Mouse (Mus musculus): ENCODE measurements around the gene Fam222a.

The Fam222a gene

GRCm38 (mm10) chr5:114605981-114606380, 38.2 kb downstream of the Fam222a start:
- in situ Hi-C loops (cut with MboI, MseI): no loop called here

GRCm38 (mm10) chr5:114607651-114608050, 39.8 kb downstream of the Fam222a start:
- in situ Hi-C loops (cut with MboI, MseI): no loop called here

- in situ Hi-C loops (cut with MboI, MseI): no loop called here
Observed at GRCm38 (mm10) chr5:114608516-114608915, 40.7 kb downstream of the Fam222a start.

GRCm38 (mm10) chr5:114611256-114611655, 43.4 kb downstream of the Fam222a start:
- in situ Hi-C loops (cut with MboI, MseI): no loop called here

DNA sequence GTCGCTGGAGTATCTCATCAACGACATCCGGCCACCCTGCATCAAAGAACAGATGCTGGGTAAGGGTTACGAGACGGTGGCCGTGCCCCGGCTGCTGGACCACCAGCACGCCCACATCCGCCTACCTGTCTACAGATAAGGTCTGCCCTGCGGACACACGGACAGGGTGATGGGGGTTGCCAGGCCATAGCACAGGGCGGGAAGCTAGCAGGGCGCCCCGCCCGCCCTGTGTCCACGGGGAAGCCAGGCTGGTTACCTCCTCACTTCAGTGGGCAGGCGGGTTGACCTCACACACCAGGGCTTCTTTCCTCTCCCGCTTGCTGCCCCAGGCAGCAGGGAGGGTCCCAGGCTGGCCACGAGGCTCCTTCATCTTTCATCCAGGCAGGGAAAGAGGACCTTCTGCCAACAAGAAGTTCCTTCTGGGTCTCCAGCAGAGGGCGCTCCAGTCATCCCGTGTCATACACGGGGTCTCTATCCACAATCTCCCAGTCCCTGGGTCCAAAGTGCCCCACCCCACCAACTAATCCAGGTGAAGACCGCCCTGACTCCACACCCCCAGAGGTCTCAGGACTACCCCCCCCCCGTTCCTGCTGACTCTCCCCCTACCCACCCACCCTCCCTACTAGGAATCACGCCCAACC, 44.3 kb downstream of the Fam222a start:
- in situ Hi-C loops (cut with MboI, MseI): no loop called here

DNA sequence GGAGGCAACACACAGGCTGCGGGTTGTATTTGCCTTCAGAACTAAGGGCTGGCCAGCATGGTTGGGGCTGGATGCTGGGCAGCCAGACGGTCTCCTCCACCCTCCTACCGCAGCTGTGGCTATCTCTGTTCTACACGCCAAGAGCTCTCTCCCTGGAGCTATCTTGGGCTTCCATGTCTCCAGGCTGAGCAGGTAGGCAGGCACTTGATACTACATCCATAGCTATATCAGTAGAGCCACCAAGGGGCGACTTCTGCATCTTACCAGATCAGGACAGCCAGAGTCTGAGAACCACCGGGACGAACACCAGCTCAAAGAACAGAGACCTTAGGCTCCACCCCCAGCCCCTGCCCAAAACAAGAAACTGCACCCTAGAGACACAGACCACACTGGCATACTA, 47.0 kb downstream of the Fam222a start:
- in situ Hi-C loops (cut with MboI, MseI): no loop called here

DNA sequence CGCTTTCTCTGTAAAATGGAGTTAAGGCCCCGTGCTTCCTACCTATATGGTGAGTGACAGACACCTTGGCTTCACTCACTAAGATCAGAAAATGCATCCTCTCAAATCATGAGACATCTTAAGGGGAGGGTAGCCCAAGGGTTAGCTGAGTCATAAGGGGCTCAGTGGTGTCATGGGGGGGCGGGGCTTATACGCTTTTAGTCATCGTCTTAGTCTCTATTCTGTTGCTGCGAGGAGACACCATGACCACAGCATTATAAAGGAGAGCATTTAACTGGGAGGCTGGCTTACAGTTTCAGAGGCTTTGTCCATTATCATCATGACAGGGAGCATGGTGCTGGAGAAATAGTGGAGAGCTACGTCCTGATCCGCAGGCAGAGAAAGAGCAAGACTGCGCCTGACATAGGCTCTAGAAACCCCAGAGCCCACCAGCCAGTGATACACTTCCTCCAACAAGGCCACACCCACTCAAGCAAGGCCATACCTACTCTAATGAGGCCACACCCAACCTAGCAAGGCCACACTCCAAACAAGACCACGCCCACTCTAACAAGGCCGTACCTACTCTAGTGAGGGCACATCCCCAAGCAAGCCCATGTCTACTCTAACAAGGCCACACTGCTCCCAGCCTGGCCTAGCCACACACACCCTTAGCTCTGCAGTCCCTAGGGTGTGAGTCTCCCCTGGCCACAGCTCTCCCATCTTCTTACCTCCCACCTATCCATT, 48.7 kb downstream of the Fam222a start:
- in situ Hi-C loops (cut with MboI, MseI): no loop called here

GRCm38 (mm10) chr5:114617809-114618208, 50.0 kb downstream of the Fam222a start:
- in situ Hi-C loops (cut with MboI, MseI): no loop called here

- in situ Hi-C loops (cut with MboI, MseI): no loop called here
Observed at GRCm38 (mm10) chr5:114618851-114619250, 51.0 kb downstream of the Fam222a start.

DNA sequence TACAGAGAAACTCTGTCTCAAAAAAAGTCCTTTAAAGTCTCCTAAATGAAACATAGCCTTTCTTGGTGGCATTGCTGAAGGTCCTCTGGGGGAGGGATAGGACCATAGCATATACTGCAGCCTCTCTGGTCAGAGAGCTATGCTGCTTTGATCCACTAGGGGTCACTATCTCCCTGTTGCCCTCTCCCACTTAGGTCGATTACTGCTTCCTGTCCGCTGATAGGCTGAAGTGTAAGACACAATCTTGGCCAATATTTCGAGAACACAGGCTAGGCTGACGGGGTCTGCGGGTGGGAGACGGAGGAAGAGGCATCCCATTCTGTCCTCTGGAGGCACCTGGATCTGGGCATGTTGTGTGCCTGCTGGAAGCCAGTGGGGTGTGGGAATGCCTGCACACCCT, 52.5 kb downstream of the Fam222a start:
- in situ Hi-C loops (cut with MboI, MseI): no loop called here

DNA sequence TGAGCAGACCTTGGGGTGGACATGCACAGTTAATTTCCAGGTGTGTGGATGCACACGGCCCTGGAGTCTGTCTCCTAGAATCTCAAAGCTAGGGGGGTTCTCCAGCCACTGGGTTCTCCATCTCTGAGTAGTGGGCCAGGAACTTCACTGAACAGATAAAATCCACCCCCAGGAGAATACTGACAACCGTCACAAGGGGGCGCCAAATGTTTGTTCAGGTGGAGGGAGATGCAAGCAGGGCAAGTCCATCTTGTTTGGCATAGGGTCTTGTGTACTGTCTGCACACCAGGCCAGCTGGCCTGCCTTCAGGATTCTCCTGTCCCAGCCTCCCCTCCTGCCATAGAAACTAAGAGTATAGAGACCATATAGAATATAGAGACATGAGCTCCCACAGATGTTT, 57.8 kb downstream of the Fam222a start:
- in situ Hi-C loops (cut with MboI, MseI): no loop called here

- in situ Hi-C loops (cut with MboI, MseI): no loop called here
Observed at GRCm38 (mm10) chr5:114631336-114631735, 63.5 kb downstream of the Fam222a start.

DNA sequence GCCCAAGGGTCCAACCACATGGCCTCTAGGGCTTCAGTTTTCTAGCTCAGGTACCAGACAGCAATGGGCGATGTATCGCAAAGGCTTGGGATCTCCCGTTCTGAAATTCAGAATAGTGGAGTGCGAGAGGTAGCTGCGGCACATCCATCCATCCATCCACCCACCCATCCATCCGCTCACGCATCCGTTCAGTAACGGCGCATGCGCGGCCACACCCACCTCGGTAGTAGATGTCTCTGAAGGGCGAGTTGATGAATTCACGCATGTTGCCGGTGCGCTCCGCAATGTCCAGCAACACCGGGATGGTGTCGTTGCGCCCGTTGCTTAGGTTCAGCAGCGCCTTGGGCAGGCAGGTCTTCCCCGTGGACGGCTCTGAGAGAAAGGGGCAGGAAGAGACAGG, 68.3 kb downstream of the Fam222a start:
- in situ Hi-C loops (cut with MboI, MseI): no loop called here

GRCm38 (mm10) chr5:114638769-114639644, 71.2 kb downstream of the Fam222a start:
- in situ Hi-C loops (cut with MboI, MseI): no loop called here

DNA sequence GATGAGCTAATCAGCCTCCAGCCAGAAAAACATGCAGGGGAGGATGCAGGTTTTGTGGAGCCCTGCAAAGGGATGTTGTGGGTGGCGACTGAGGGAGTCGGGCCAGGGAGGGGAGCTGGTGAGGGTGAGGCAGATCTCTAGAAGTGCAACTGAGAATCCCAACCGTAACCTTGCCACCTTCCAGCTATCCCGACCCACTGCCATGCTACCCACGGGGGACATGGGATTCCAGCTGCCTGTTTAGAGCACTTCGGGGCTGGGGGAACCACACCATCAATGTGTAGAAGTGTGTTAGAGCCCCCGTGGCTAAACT, 71.8 kb downstream of the Fam222a start:
- in situ Hi-C loops (cut with MboI, MseI): no loop called here

GRCm38 (mm10) chr5:114640809-114641208, 73.0 kb downstream of the Fam222a start:
- in situ Hi-C loops (cut with MboI, MseI): no loop called here

DNA sequence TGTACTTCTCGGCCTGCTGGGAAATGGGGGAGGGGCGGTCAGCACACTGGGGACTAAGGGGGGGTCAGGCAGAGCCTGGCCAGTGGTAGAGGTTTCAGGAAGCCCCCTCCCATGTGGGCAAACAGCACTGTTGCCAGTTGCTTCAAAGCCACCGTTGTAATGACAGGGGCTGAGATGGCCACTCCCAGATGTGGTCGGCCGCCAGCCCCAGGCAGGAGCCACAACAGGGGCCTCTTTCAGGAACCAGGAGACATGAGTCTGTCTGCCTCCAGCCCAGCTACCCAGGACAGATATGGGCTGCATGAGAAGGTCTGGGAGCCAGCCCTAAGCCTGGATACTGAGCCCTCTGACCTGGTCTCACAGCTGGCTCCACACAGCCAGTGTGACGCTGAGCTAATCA, 77.1 kb downstream of the Fam222a start:
- in situ Hi-C loops (cut with MboI, MseI): no loop called here

DNA sequence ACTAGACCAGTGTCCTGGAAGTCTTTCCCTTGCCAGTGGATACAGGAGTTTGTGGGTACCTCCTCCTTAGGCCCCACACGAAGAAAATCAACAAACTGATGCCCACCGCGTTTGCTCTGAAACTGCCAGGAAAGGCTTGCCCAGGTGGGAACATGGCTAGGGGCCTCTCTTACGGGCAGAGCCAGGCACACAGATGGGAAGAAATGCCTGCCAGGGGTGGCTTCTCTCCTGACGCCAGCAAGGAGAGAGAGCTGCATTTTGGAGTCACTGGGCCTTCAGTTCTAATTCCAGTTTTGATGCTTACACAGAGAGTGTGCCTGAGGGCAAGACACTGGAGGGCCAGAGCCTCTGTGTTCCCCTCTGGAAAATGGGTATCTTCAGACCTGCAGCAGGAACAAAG, 78.1 kb downstream of the Fam222a start:
- in situ Hi-C loops (cut with MboI, MseI): no loop called here

- in situ Hi-C loops (cut with MboI, MseI): no loop called here
Observed at GRCm38 (mm10) chr5:114647211-114647974, 79.6 kb downstream of the Fam222a start.

DNA sequence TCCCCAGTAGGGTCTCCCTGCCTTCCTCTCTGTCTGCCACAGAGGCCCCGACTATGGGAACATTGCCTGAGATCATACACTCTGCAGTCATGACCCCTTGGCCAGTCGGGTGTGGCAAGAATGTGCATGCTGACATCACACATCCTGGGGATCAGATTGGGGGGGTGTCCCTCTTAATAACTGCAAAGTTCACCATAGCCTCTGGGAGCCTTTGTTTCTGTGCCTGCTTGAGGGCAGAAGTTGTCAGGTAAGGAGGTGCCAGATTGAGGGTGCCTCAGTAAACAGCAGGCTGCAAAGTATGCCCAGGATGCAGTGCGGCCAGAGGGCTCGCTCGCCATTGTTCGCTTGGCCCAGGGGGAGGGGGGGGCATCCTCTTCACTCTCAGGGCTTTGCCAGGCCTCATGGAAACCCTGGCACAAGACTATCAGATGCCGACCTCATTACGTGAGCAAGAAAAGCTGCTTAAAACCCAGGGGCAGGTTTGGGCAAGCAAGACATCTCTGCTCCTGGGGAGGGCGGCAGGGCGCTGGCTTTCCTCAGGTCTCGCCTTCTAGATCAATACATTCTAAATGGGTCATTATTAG, 81.0 kb downstream of the Fam222a start:
- in situ Hi-C loops (cut with MboI, MseI): no loop called here

- in situ Hi-C loops (cut with MboI, MseI): no loop called here
Observed at GRCm38 (mm10) chr5:114651002-114651401, 83.2 kb downstream of the Fam222a start.

DNA sequence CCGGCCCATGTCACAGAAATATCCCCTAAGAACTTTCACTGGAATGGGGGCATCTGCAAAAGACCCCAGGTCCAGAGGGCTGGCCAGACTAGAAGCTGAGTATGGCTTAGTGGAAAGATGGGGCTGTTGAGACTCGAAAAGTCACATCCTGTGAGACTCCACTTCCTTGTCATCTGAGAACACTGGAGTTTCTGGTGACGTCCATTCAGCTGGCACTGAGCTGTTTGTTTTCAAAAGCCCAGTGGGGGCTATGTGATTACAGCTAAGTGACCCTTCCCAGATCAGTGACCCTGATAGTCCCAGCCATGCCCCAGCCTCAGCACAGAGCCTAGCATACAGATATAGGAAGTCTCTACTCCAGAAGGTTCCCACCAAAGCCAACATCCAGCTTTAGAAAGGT, 83.6 kb downstream of the Fam222a start:
- in situ Hi-C loops (cut with MboI, MseI): no loop called here

All from regulatory T cell (primary cell).